Mouse (Mus musculus) right cerebral cortex, postnatal 10 days (tissue): ENCODE measurements around the gene Entr1.
A peak's percentile ranks its signal among the peaks of the same experiment; 100 is the strongest.

ENCODE experiments used
- DNase-seq, 2 experiments: peaks; one replicate each; pipeline ENCODE4 v3.0.0; 2021; ENCODE audit warnings: low spot score in 2 of 2

Entr1 gene

GRCm38 (mm10) chr2:26342609-26343490 is 46.3 kb downstream of the Entr1 start:
- DNase-seq, result no peak

GRCm38 (mm10) chr2:26342044-26342443 is 47.1 kb downstream of the Entr1 start:
- peak; percentile 71 to 81 for DNase-seq

- peak in 1 of 2 experiments; percentile 29 for DNase-seq
Measured at GRCm38 (mm10) chr2:26341510-26341981, 47.6 kb downstream of the Entr1 start.

GRCm38 (mm10) chr2:26339204-26339551 is 49.9 kb downstream of the Entr1 start:
- DNase-seq, result peak in 1 of 2 experiments; percentile 43

- DNase-seq, result no peak
Measured at GRCm38 (mm10) chr2:26338302-26339203, 50.6 kb downstream of the Entr1 start.
